Mouse (Mus musculus): Measurements from ENCODE around the gene Rpl37. TPM values are rescaled to one million over a fixed set of nuclear protein-coding genes. Genes with fewer than 3 reads are reported as not detected.

Rpl37 gene
- polyA plus RNA-seq, 1 experiment from 2014 or later, result 421 TPM

DNA sequence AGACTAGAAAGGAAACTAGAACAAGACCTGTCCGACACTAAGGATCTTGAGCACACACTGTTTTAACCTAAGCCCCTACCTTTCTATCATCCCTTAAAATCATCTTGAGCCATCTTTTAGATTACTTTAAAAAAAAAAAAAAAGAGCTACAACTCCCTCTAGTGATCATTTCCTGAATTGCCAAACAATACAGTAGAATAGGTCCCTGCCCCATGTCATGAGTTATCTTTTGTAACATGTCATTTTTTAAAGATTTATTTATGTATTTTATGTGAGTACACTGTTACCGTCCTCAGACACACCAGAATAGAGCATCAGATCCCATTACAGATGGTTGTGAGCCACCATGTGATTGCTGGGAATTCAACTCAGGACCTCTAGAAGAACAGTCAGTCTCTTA lies 10.2 kb upstream of the Rpl37 start:
- Histone ChIP-seq H3K9me3 (replicated peaks) (no peaks in the 10 kb centered on the region), H3K27ac (ENCODE audit: poor library complexity, severe bottlenecking) (no peak overlapping the region), H3K9ac (no peak overlapping the region), H3K27me3 (replicated peaks) (no peaks in the 10 kb centered on the region), H3K36me3 (peaks cover 11% of the 10 kb centered on the region), H3K4me3 (no peak overlapping the region), H3K4me2 (no peak overlapping the region), H3K4me1 (replicated peaks) (no peaks in the 10 kb centered on the region)
- 45% methylated on average over 2 of the region's 2 CpGs for WGBS
- no peak for ATAC-seq (ENCODE audit: insufficient number of reproducible peaks, low FRiP score)

GRCm38 (mm10) chr15:5107686-5108654 lies 8.5 kb upstream of the Rpl37 start, which contains the start of gene Card6:
Gene Card6, minus strand, starts transcription at chr15:5108539.
- peak within 1 kb of the TSS; percentile 73 for H3K27ac ChIP-seq (ENCODE audit: poor library complexity, severe bottlenecking)
- 40% methylated on average over 21 of the region's 21 CpGs for WGBS

DNA sequence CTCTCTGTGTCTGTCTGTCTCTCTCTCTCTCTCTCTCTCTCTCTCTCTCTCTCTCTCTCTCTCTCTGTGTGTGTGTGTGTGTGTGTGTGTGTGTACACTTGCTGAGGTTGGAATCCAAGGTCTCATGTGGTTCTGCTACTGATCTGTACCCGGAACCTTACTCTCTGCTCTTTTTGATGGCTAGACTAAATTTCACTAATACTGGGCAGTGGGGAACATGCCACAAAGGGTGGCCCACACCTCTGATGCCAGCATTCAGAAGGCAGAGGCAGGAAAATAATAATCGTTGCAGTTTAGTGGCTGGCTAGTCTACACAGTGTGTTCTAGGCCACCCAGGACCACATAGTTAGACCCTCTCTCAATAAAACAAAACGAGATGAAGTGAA lies 7.8 kb upstream of the Rpl37 start:
- Histone ChIP-seq H3K9ac (no peak overlapping the region), H3K27ac (ENCODE audit: poor library complexity, severe bottlenecking) (0 out of 2 replicates have a peak overlapping the region, but pooled peaks have one; percentile 0), H3K4me2 (peak overlapping the region; percentile 49), H3K27me3 (replicated peaks) (no peaks in the 10 kb centered on the region), H3K9me3 (replicated peaks) (no peaks in the 10 kb centered on the region), H3K4me1 (replicated peaks) (no peaks in the 10 kb centered on the region), H3K4me3 (peak overlapping the region; percentile 45), H3K36me3 (peaks cover 7% of the 10 kb centered on the region)
- no peak for ATAC-seq (ENCODE audit: insufficient number of reproducible peaks, low FRiP score)
- 70% methylated on average over 3 of the region's 3 CpGs for WGBS

More at GRCm38 (mm10) chr15:5107686-5108654, 8.5 kb upstream of the Rpl37 start, which contains the start of gene Card6:
- Histone ChIP-seq H3K4me1 (replicated peaks) (no peaks in the 10 kb centered on the region), H3K27me3 (replicated peaks) (no peaks in the 10 kb centered on the region), H3K4me2 (peak within 1 kb of the TSS; percentile 49), H3K9ac (peak within 1 kb of the TSS; percentile 67), H3K36me3 (peaks cover 7% of the 10 kb centered on the region), H3K9me3 (replicated peaks) (no peaks in the 10 kb centered on the region), H3K4me3 (peak within 1 kb of the TSS; percentile 45)
- no peak for ATAC-seq (ENCODE audit: insufficient number of reproducible peaks, low FRiP score)

DNA sequence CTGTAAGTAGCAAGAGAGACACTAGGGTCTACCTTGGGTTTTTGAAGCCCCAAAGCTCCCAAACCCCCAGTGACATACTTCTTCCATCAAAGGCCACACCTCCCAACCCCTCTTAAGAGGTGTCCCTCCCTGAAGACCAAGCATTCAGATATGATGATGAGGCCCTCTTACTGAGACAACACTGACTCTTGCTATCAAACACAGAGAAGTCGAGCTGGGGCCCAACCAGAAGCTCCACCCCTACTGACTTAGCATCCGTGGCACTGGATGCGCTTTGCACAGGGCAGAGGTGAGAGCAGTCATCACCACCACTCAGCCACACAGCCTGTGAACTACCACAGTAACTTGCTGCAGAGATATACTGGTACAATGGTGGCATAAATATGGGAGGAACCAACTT lies 3.8 kb upstream of the Rpl37 start:
- Histone ChIP-seq H3K9ac (no peak overlapping the region), H3K27me3 (replicated peaks) (no peaks in the 10 kb centered on the region), H3K4me3 (no peak overlapping the region), H3K4me2 (no peak overlapping the region), H3K36me3 (peaks cover 3% of the 10 kb centered on the region), H3K9me3 (replicated peaks) (no peaks in the 10 kb centered on the region), H3K27ac (ENCODE audit: poor library complexity, severe bottlenecking) (no peak overlapping the region), H3K4me1 (replicated peaks) (peaks cover 13% of the 10 kb centered on the region)
- ATAC-seq (ENCODE audit: insufficient number of reproducible peaks, low FRiP score), result no peak
- 73% methylated on average over 3 of the region's 3 CpGs for WGBS

DNA sequence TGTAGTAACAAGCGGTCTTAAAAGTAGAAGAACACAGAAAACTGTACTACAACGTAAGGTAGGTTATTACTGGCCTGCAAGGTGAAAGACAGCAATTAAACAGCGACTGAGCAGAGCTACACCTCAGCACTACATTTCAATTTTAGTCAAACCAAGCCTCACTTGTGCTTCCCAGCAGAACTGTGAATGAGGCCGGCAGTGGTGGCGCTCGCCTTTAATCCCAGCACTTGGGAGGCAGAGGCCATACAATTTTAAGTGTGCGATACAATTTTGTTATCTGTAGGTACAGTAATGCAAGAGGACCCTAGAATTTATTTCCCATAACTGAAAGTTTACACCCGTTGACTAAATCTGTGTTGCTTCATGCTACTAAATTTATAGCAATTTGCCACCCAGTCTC lies 1.3 kb upstream of the Rpl37 start:
- Histone ChIP-seq H3K9me3 (replicated peaks) (no peaks in the 10 kb centered on the region), H3K9ac (peak overlapping the region; percentile 81; the same call in 1 of the 2 replicates), H3K27ac (ENCODE audit: poor library complexity, severe bottlenecking) (peak overlapping the region; percentile 93), H3K4me3 (peak overlapping the region; percentile 86), H3K27me3 (replicated peaks) (no peaks in the 10 kb centered on the region), H3K4me1 (replicated peaks) (peaks cover 24% of the 10 kb centered on the region), H3K4me2 (peak overlapping the region; percentile 66), H3K36me3 (peaks cover 26% of the 10 kb centered on the region)
- ATAC-seq (ENCODE audit: insufficient number of reproducible peaks, low FRiP score), result no peak
- WGBS, result 58% methylated on average over 8 of the region's 8 CpGs

DNA sequence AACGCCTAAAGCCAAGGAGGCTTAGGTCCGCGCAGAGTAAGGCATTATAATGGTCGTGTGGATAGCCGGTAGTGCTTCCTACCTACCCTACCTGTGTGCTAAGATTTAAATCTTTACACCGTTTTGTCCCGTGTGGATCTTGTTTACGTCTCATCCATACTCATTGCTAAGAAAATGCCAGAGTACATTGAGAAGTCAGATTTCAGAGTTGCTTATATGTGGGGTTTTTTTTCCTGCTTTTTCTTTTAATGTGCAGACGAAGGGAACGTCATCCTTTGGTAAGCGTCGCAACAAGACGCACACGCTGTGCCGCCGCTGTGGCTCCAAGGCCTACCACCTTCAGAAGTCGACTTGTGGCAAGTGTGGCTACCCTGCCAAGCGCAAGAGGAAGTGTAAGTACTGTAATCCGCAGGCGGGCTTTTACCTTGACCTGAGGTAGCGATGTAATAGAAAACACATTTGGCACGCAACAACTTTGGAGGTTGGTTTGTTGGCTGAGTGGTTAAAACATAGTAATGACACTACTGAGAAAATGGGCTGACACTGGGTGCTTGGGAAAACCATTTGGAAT lies 671 bp downstream of the Rpl37 start:
- H3K36me3 ChIP-seq, result peaks cover 46% of the 10 kb centered on the region
- H3K9ac ChIP-seq, result peak overlapping the region; percentile 93
- WGBS, result 3% methylated on average over 22 of the region's 22 CpGs
- peak; percentile 10; the same call in 1 of the 2 replicates for ATAC-seq (ENCODE audit: insufficient number of reproducible peaks, low FRiP score)
- H3K27me3 ChIP-seq (replicated peaks), result no peaks in the 10 kb centered on the region
- H3K4me1 ChIP-seq (replicated peaks), result peaks cover 24% of the 10 kb centered on the region
- H3K4me2 ChIP-seq, result peak overlapping the region; percentile 87
- H3K27ac ChIP-seq (ENCODE audit: poor library complexity, severe bottlenecking), result peak overlapping the region; percentile 83
- peak overlapping the region; percentile 86 for H3K4me3 ChIP-seq
- H3K9me3 ChIP-seq (replicated peaks), result no peaks in the 10 kb centered on the region

DNA sequence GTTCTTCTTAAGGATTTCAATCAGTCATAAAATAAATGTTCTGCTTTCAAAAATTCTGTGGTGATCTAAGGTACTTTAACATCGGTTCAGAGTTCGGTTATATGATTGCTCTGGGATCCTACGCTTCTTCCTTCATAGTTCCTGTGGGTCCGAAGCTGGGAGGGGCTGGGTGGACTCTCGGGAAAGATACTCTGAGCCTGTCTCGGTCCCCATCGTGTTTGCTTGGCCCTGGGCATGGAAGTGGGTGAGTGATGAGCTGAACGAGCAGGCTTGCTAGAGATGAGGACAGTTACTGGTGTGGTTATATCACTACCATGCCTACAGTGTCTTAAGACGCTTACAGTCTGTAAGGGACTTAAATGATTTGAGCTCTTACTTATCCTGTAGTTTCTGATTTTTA lies 2.2 kb downstream of the Rpl37 start:
- Histone ChIP-seq H3K27me3 (replicated peaks) (no peaks in the 10 kb centered on the region), H3K4me1 (replicated peaks) (peaks cover 24% of the 10 kb centered on the region), H3K4me2 (no peak overlapping the region), H3K27ac (ENCODE audit: poor library complexity, severe bottlenecking) (no peak overlapping the region), H3K9me3 (replicated peaks) (no peaks in the 10 kb centered on the region), H3K36me3 (peaks cover 55% of the 10 kb centered on the region), H3K4me3 (no peak overlapping the region), H3K9ac (no peak overlapping the region)
- ATAC-seq (ENCODE audit: insufficient number of reproducible peaks, low FRiP score), result no peak
- 86% methylated on average over 9 of the region's 9 CpGs for WGBS

- Histone ChIP-seq H3K9me3 (replicated peaks) (no peaks in the 10 kb centered on the region), H3K9ac (no peak overlapping the region), H3K4me3 (no peak overlapping the region), H3K4me1 (replicated peaks) (peaks cover 24% of the 10 kb centered on the region), H3K4me2 (no peak overlapping the region), H3K36me3 (peaks cover 56% of the 10 kb centered on the region), H3K27ac (ENCODE audit: poor library complexity, severe bottlenecking) (no peak overlapping the region), H3K27me3 (replicated peaks) (no peaks in the 10 kb centered on the region)
- 87% methylated on average over 2 of the region's 2 CpGs for WGBS
- ATAC-seq (ENCODE audit: insufficient number of reproducible peaks, low FRiP score), result no peak
Measured at GRCm38 (mm10) chr15:5119192-5119591, 2.7 kb downstream of the Rpl37 start.

DNA sequence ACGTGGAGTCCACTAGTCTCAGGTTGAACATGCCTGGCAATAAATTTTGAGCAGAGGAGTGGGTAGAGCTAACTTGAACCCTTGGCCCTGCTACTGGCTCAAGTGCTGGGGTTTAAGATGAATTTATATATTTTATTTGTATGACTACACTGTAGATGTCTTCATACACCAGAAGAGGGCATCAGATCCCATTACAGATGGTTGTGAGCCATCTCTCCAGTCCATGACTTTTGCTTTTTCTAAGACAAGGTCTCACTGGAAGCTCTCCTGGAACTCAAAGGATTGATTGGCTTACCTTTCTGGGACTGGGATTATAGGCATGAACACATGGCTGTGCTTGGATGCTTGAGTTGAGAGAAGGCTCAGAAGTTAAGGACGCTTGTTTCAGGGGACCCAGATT lies 3.3 kb downstream of the Rpl37 start:
- no peak for ATAC-seq (ENCODE audit: insufficient number of reproducible peaks, low FRiP score)
- WGBS, result 92% methylated on average over 2 of the region's 2 CpGs

GRCm38 (mm10) chr15:5121535-5122313 lies 5.3 kb downstream of the Rpl37 start:
- no peak overlapping the region for H3K27ac ChIP-seq (ENCODE audit: poor library complexity, severe bottlenecking)
- H3K27me3 ChIP-seq (replicated peaks), result no peaks in the 10 kb centered on the region
- WGBS, result 84% methylated on average over 12 of the region's 12 CpGs
- no peak overlapping the region for H3K4me2 ChIP-seq
- H3K36me3 ChIP-seq, result peaks cover 67% of the 10 kb centered on the region
- H3K9ac ChIP-seq, result no peak overlapping the region
- no peaks in the 10 kb centered on the region for H3K9me3 ChIP-seq (replicated peaks)
- no peak for ATAC-seq (ENCODE audit: insufficient number of reproducible peaks, low FRiP score)
- no peak overlapping the region for H3K4me3 ChIP-seq
- H3K4me1 ChIP-seq (replicated peaks), result peaks cover 16% of the 10 kb centered on the region

More for the DNA sequence above, 3.3 kb downstream of the Rpl37 start:
- no peak overlapping the region for H3K4me3 ChIP-seq
- no peak overlapping the region for H3K4me2 ChIP-seq
- peaks cover 23% of the 10 kb centered on the region for H3K4me1 ChIP-seq (replicated peaks)
- peaks cover 61% of the 10 kb centered on the region for H3K36me3 ChIP-seq
- H3K9me3 ChIP-seq (replicated peaks), result no peaks in the 10 kb centered on the region
- H3K27me3 ChIP-seq (replicated peaks), result no peaks in the 10 kb centered on the region
- no peak overlapping the region for H3K9ac ChIP-seq
- no peak overlapping the region for H3K27ac ChIP-seq (ENCODE audit: poor library complexity, severe bottlenecking)

- Histone ChIP-seq H3K4me1 (replicated peaks) (0 out of 2 replicates have a peak, but pooled peaks cover 2% of the 10 kb centered on the region), H3K27ac (ENCODE audit: poor library complexity, severe bottlenecking) (no peak overlapping the region), H3K9me3 (replicated peaks) (no peaks in the 10 kb centered on the region), H3K9ac (no peak overlapping the region), H3K4me3 (no peak overlapping the region), H3K4me2 (no peak overlapping the region), H3K27me3 (replicated peaks) (no peaks in the 10 kb centered on the region), H3K36me3 (peaks cover 28% of the 10 kb centered on the region)
- ATAC-seq (ENCODE audit: insufficient number of reproducible peaks, low FRiP score), result no peak
- 71% methylated on average over 4 of the region's 4 CpGs for WGBS
Measured at GRCm38 (mm10) chr15:5126456-5126855, 10.0 kb downstream of the Rpl37 start.
